Mouse (Mus musculus) forebrain, postnatal 0 days (tissue): ENCODE measurements at regions not wholly inside any gene's neighbourhood (a gene's known extent, or its start where the extent isn't known, plus 50 kb on each side); places are given as distances from the start of the nearest gene placed in this dataset.
A peak's percentile ranks its signal among the peaks of the same experiment; 100 is the strongest.

Experiments used
- ATAC-seq: fragments of 200-750 bp; cut with Nextera tagmentation; 2 replicates; pipeline ENCODE4 v1.8.0; 2017; ENCODE audit warnings: mild to moderate bottlenecking, moderate library complexity
- DNase-seq: peaks from one replicate; pipeline ENCODE4 v3.0.0-alpha.2; 2015
- H3K27ac ChIP-seq: fragments of 300-500 bp; sonication (generic); 2 replicates; pipeline ENCODE4 v1.5.1; 2014; ENCODE audit warnings: low read depth, mild to moderate bottlenecking, antibody characterized with exemption, low read length, moderate library complexity, mixed read lengths
- H3K27me3 ChIP-seq: fragments of 300-500 bp; sonication (generic); 2 replicates; pipeline ENCODE4 v1.6.1; 2014; ENCODE audit warnings: mild to moderate bottlenecking, low read length, mixed read lengths; ENCODE audit not compliant: insufficient read depth
- H3K36me3 ChIP-seq: fragments of 300-500 bp; sonication (generic); 2 replicates; pipeline ENCODE4 v1.6.1; 2014; ENCODE audit warnings: mild to moderate bottlenecking, moderate library complexity; ENCODE audit not compliant: insufficient read depth
- H3K4me1 ChIP-seq: fragments of 300-500 bp; sonication (generic); 2 replicates; pipeline ENCODE4 v1.6.1; 2014; ENCODE audit warnings: antibody characterized with exemption; ENCODE audit not compliant: insufficient read depth
- H3K4me2 ChIP-seq: fragments of 300-500 bp; sonication (generic); 2 replicates; pipeline ENCODE4 v1.6.1; 2014; ENCODE audit warnings: low read depth, mild to moderate bottlenecking, moderate library complexity
- H3K4me3 ChIP-seq: fragments of 300-500 bp; sonication (generic); 2 replicates; pipeline ENCODE4 v1.5.1; 2014; ENCODE audit warnings: low read depth, low read length, mixed read lengths
- H3K9ac ChIP-seq: fragments of 300-500 bp; sonication (generic); 2 replicates; pipeline ENCODE4 v1.6.1; 2014; ENCODE audit warnings: mild to moderate bottlenecking
- H3K9me3 ChIP-seq: fragments of 300-500 bp; sonication (generic); 2 replicates; pipeline ENCODE4 v1.6.1; 2016; ENCODE audit warnings: low read length
- CTCF ChIP-seq: sonication (generic); IDR thresholded peaks from 2 replicates; pipeline ENCODE4 v1.5.1; 2016; ENCODE audit warnings: antibody characterized with exemption, control low read depth, low read depth
- WGBS: fragments of 180-500 bp; shearing (Covaris S2); extraction: QIAGEN DNeasy Blood & Tissue Kit; methylation state at CpG from one replicate; pipeline ENCODE4 v1.1.7; 2014; 5-methylcytosine and 5-hydroxymethylcytosine counted together

GRCm38 (mm10) chr3:58153874-58154756 is 260.4 kb upstream of the Tsc22d2 start:
- no peak for TF ChIP-seq CTCF
- Histone ChIP-seq H3K4me3 (no peak overlapping the region), H3K27me3 (no peaks in the 10 kb centered on the region), H3K4me2 (no peak overlapping the region), H3K9me3 (no peaks in the 10 kb centered on the region), H3K9ac (no peak overlapping the region), H3K36me3 (no peaks in the 10 kb centered on the region), H3K27ac (no peak overlapping the region), H3K4me1 (no peaks in the 10 kb centered on the region)
- WGBS, result 74% methylated on average over 21 of the region's 21 CpGs
- ATAC-seq (peak; percentile 40; the same call in 1 of the 2 replicates), DNase-seq (no peak)

- H3K36me3 ChIP-seq, result no peaks in the 10 kb centered on the region
- no peak overlapping the region for H3K4me2 ChIP-seq
- H3K27ac ChIP-seq, result no peak overlapping the region
- peak; percentile 85 for TF ChIP-seq CTCF
- no peaks in the 10 kb centered on the region for H3K9me3 ChIP-seq
- DNase-seq, result peak; percentile 71
- peak; percentile 37; the same call in 1 of the 2 replicates for ATAC-seq
- 61% methylated on average over 3 of the region's 3 CpGs for WGBS
- H3K9ac ChIP-seq, result no peak overlapping the region
- H3K4me1 ChIP-seq, result no peaks in the 10 kb centered on the region
- no peak overlapping the region for H3K4me3 ChIP-seq
- no peaks in the 10 kb centered on the region for H3K27me3 ChIP-seq
Measured at GRCm38 (mm10) chr3:58159384-58159783, 255.1 kb upstream of the Tsc22d2 start.

GRCm38 (mm10) chr3:58162238-58162637 is 252.3 kb upstream of the Tsc22d2 start:
- H3K4me3 ChIP-seq, result no peak overlapping the region
- H3K4me2 ChIP-seq, result no peak overlapping the region
- no peak overlapping the region for H3K9ac ChIP-seq
- no peaks in the 10 kb centered on the region for H3K27me3 ChIP-seq
- no peak overlapping the region for H3K27ac ChIP-seq
- TF ChIP-seq CTCF, result no peak
- DNase-seq, result no peak
- ATAC-seq, result no peak
- no peaks in the 10 kb centered on the region for H3K9me3 ChIP-seq
- H3K4me1 ChIP-seq, result no peaks in the 10 kb centered on the region
- no peaks in the 10 kb centered on the region for H3K36me3 ChIP-seq
- WGBS, result 28% methylated on average over 10 of the region's 10 CpGs

- no peaks in the 10 kb centered on the region for H3K36me3 ChIP-seq
- no peak overlapping the region for H3K9ac ChIP-seq
- peak; percentile 47 for ATAC-seq
- DNase-seq, result peak; percentile 83
- H3K27ac ChIP-seq, result no peak overlapping the region
- no peaks in the 10 kb centered on the region for H3K27me3 ChIP-seq
- 10% methylated on average over 10 of the region's 10 CpGs for WGBS
- no peak overlapping the region for H3K4me3 ChIP-seq
- no peak overlapping the region for H3K4me2 ChIP-seq
- no peaks in the 10 kb centered on the region for H3K9me3 ChIP-seq
- TF ChIP-seq CTCF, result peak; percentile 89
- H3K4me1 ChIP-seq, result no peaks in the 10 kb centered on the region
Measured at GRCm38 (mm10) chr3:58163806-58164205, 250.7 kb upstream of the Tsc22d2 start.

GRCm38 (mm10) chr3:58166628-58167027 is 247.9 kb upstream of the Tsc22d2 start:
- no peak for TF ChIP-seq CTCF

GRCm38 (mm10) chr3:58167121-58167520 is 247.4 kb upstream of the Tsc22d2 start:
- ATAC-seq, result no peak
- no peaks in the 10 kb centered on the region for H3K36me3 ChIP-seq
- 87% methylated on average over 3 of the region's 3 CpGs for WGBS

More at GRCm38 (mm10) chr3:58166628-58167027, 247.9 kb upstream of the Tsc22d2 start:
- no peak for ATAC-seq
- WGBS, result 27% methylated on average over 2 of the region's 2 CpGs
- no peak overlapping the region for H3K27ac ChIP-seq
- no peaks in the 10 kb centered on the region for H3K36me3 ChIP-seq
- H3K4me3 ChIP-seq, result no peak overlapping the region
- no peak overlapping the region for H3K4me2 ChIP-seq
- no peaks in the 10 kb centered on the region for H3K4me1 ChIP-seq
- no peak overlapping the region for H3K9ac ChIP-seq
- no peak for DNase-seq
- no peaks in the 10 kb centered on the region for H3K9me3 ChIP-seq
- no peaks in the 10 kb centered on the region for H3K27me3 ChIP-seq

GRCm38 (mm10) chr3:58167761-58168290 is 246.7 kb upstream of the Tsc22d2 start:
- Histone ChIP-seq H3K36me3 (no peaks in the 10 kb centered on the region), H3K4me1 (no peaks in the 10 kb centered on the region), H3K27me3 (no peaks in the 10 kb centered on the region), H3K9ac (no peak overlapping the region), H3K4me3 (no peak overlapping the region), H3K9me3 (no peaks in the 10 kb centered on the region), H3K27ac (no peak overlapping the region), H3K4me2 (no peak overlapping the region)
- WGBS, result 86% methylated on average over 1 of the region's 1 CpGs
- DNase-seq, result no peak
- no peak for ATAC-seq
- no peak for TF ChIP-seq CTCF

More at GRCm38 (mm10) chr3:58167121-58167520, 247.4 kb upstream of the Tsc22d2 start:
- Histone ChIP-seq H3K4me1 (no peaks in the 10 kb centered on the region), H3K27ac (no peak overlapping the region), H3K27me3 (no peaks in the 10 kb centered on the region), H3K4me2 (no peak overlapping the region), H3K9ac (no peak overlapping the region), H3K9me3 (no peaks in the 10 kb centered on the region), H3K4me3 (no peak overlapping the region)
- DNase-seq, result no peak
- no peak for TF ChIP-seq CTCF
